Comparison of ENCODE assay signal across 8 mouse cellular contexts in genomic region chr11:59662249-59662788, GRCm38 (mm10). TPM values are rescaled to one million over a fixed set of nuclear protein-coding genes. Genes with fewer than 3 reads are reported as not detected.
DNase-seq lines count a peak whose midpoint lies in the region; ATAC-seq and TF ChIP-seq lines count a peak whose summit lies in the region.

No protein-coding gene starts in this region.

- H3K36me3 ChIP-seq in embryonic facial prominence, embryonic 13.5 days, result 0 out of 2 replicates have a peak, but pooled peaks cover 3% of the 10 kb centered on the region
- no peaks in the 10 kb centered on the region for H3K36me3 ChIP-seq in kidney, adult 2 months (ENCODE audit: control insufficient read depth, insufficient read depth, low read length)
- no peaks in the 10 kb centered on the region for H3K36me3 ChIP-seq in limb, embryonic 12.5 days
- H3K36me3 ChIP-seq in midbrain, embryonic 15.5 days (replicated peaks), result no peaks in the 10 kb centered on the region
- H3K36me3 ChIP-seq in spleen, adult 2 months (ENCODE audit: control insufficient read depth, insufficient read depth, low read length), result no peaks in the 10 kb centered on the region

- H3K4me1 ChIP-seq in embryonic facial prominence, embryonic 13.5 days, result peaks cover 37% of the 10 kb centered on the region
- H3K4me1 ChIP-seq in kidney, adult 2 months (ENCODE audit: control insufficient read depth, insufficient read depth, low read length), result peaks cover 20% of the 10 kb centered on the region; the same call in 1 of the 2 replicates
- peaks cover 36% of the 10 kb centered on the region for H3K4me1 ChIP-seq in limb, embryonic 12.5 days (replicated peaks)
- H3K4me1 ChIP-seq in midbrain, embryonic 15.5 days, result peaks cover 46% of the 10 kb centered on the region
- H3K4me1 ChIP-seq in spleen, adult 2 months (ENCODE audit: control insufficient read depth, insufficient read depth, insufficient read length), result peaks cover 11% of the 10 kb centered on the region; the same call in 1 of the 2 replicates

- peak overlapping the region; percentile 86 for H3K4me2 ChIP-seq in embryonic facial prominence, embryonic 13.5 days
- H3K4me2 ChIP-seq in limb, embryonic 12.5 days, result peak overlapping the region; percentile 89
- peak overlapping the region; percentile 81 for H3K4me2 ChIP-seq in midbrain, embryonic 15.5 days

- WGBS in embryonic facial prominence, embryonic 13.5 days, result 0% methylated on average over 44 of the region's 82 CpGs
- WGBS in kidney, adult 2 months, result 2% methylated on average over 80 of the region's 82 CpGs
- WGBS in limb, embryonic 12.5 days, result under 1% methylated on average over 77 of the region's 82 CpGs
- under 1% methylated on average over 77 of the region's 82 CpGs for WGBS in midbrain, embryonic 15.5 days
- WGBS in spleen, adult 2 months, result 3% methylated on average over 74 of the region's 82 CpGs

- H3K27ac ChIP-seq in embryonic facial prominence, embryonic 13.5 days, result peak overlapping the region; percentile 78
- peak overlapping the region; percentile 99 for H3K27ac ChIP-seq in kidney, adult 2 months (ENCODE audit: insufficient read depth, low read depth, low read length)
- peak overlapping the region; percentile 80 for H3K27ac ChIP-seq in limb, embryonic 12.5 days
- peak overlapping the region; percentile 92 for H3K27ac ChIP-seq in midbrain, embryonic 15.5 days
- peak overlapping the region; percentile 46 for H3K27ac ChIP-seq in spleen, adult 2 months (ENCODE audit: insufficient read depth, low read length)

- H3K9ac ChIP-seq in embryonic facial prominence, embryonic 13.5 days, result peak overlapping the region; percentile 90
- H3K9ac ChIP-seq in limb, embryonic 12.5 days (replicated peaks), result peak overlapping the region; percentile 83
- H3K9ac ChIP-seq in midbrain, embryonic 15.5 days, result peak overlapping the region; percentile 89

- TF ChIP-seq POLR2A in kidney, adult 2 months (IDR thresholded peaks at IDR 0.05; ENCODE audit: low read depth, low read length), result peak; percentile 65
- no peak for TF ChIP-seq POLR2A in spleen, adult 2 months (IDR thresholded peaks at IDR 0.05; ENCODE audit: low read depth, low read length)

- peak; percentile 97 for DNase-seq in 3134 (ENCODE audit: extremely low read depth, insufficient read length, low spot score)
- peak; percentile 98 to 99 for DNase-seq in adrenal gland, postnatal 36 days
- DNase-seq in heart, adult 18-20 months, result peak; percentile 95 to 98
- peak; percentile 99 for DNase-seq in kidney, adult 2 months
- peak; percentile 57 to 90 for DNase-seq in spleen, adult 2 months (ENCODE audit: low read depth in 1 of 2, low spot score in 2 of 2)

- H3K9me3 ChIP-seq in embryonic facial prominence, embryonic 13.5 days, result no peaks in the 10 kb centered on the region
- no peaks in the 10 kb centered on the region for H3K9me3 ChIP-seq in limb, embryonic 12.5 days
- no peaks in the 10 kb centered on the region for H3K9me3 ChIP-seq in midbrain, embryonic 15.5 days

- ATAC-seq in embryonic facial prominence, embryonic 13.5 days (ENCODE audit: insufficient number of reproducible peaks, insufficient read depth, low FRiP score, low TSS enrichment, low read depth), result peak; percentile 96
- ATAC-seq in limb, embryonic 12.5 days (ENCODE audit: insufficient number of reproducible peaks, insufficient read depth, low FRiP score, low TSS enrichment, low read depth), result peak; percentile 97
- peak; percentile 99 for ATAC-seq in midbrain, embryonic 15.5 days (replicated peaks)

- H3K4me3 ChIP-seq in embryonic facial prominence, embryonic 13.5 days, result peak overlapping the region; percentile 82
- peak overlapping the region; percentile 91 for H3K4me3 ChIP-seq in kidney, adult 2 months (ENCODE audit: insufficient read depth, low read depth, low read length)
- peak overlapping the region; percentile 67 for H3K4me3 ChIP-seq in limb, embryonic 12.5 days (replicated peaks)
- peak overlapping the region; percentile 68 for H3K4me3 ChIP-seq in midbrain, embryonic 15.5 days
- H3K4me3 ChIP-seq in spleen, adult 2 months (ENCODE audit: extremely low read depth, insufficient read depth, insufficient read length), result peak overlapping the region; percentile 89

- TF ChIP-seq CTCF in kidney, adult 2 months (conservative IDR thresholded peaks at IDR 0.05; ENCODE audit: insufficient read depth, insufficient read length, low read depth, low read length), result no peak
- TF ChIP-seq CTCF in spleen, adult 2 months (IDR thresholded peaks at IDR 0.05; ENCODE audit: extremely low read depth, insufficient read depth, insufficient read length, insufficient replicate concordance), result no peak

- no peaks in the 10 kb centered on the region for H3K27me3 ChIP-seq in embryonic facial prominence, embryonic 13.5 days
- no peaks in the 10 kb centered on the region for H3K27me3 ChIP-seq in kidney, adult 2 months (replicated peaks; ENCODE audit: control insufficient read depth, insufficient read depth, low read length)
- no peaks in the 10 kb centered on the region; the same call in 1 of the 2 replicates for H3K27me3 ChIP-seq in limb, embryonic 12.5 days
- H3K27me3 ChIP-seq in midbrain, embryonic 15.5 days (replicated peaks), result no peaks in the 10 kb centered on the region
- H3K27me3 ChIP-seq in spleen, adult 2 months (ENCODE audit: control insufficient read depth, insufficient read depth, low read length), result no peaks in the 10 kb centered on the region; the same call in 1 of the 2 replicates

RNA-seq across cellular contexts. Expression of gene Mprip, which starts 1.2 kb away (rescaled TPM):
- total RNA-seq in adrenal gland, postnatal 36 days (2021), result 100 to 1,000 TPM; 201 to 212 TPM
- 39.7 and 40.0 TPM in 2 replicates for polyA plus RNA-seq in embryonic facial prominence, embryonic 13.5 days (2015; fragmentation: Nextera tagmentation; extraction: Ambion mirVana)
- total RNA-seq in heart, adult 18-20 months (2021), result 100 to 1,000 TPM; 123 to 131 TPM
- 107 and 115 TPM in 2 replicates for polyA plus RNA-seq in kidney, adult 2 months (2012; rRNA removed)
- polyA plus RNA-seq in limb, embryonic 12.5 days (2016; fragmentation: Nextera tagmentation; extraction: Ambion mirVana), result 66.6 and 97.2 TPM in 2 replicates
- 77.5 and 85.4 TPM in 2 replicates for polyA plus RNA-seq in midbrain, embryonic 15.5 days (2015; fragmentation: Nextera tagmentation; extraction: Ambion mirVana)
- 41.7 and 55.4 TPM in 2 replicates for polyA plus RNA-seq in spleen, adult 2 months (2012; rRNA removed)

Comparison
In these comparisons a context has a peak if more than half of its experiments do, and no peak if none do; other contexts are left out.
1. Peak in every context shown above with its lines: DNase-seq, ATAC-seq, H3K4me3 ChIP-seq and H3K27ac ChIP-seq.
2. H3K27ac ChIP-seq: peak in every context shown above with its lines; median percentile 99 in kidney, adult 2 months; 92 in midbrain, embryonic 15.5 days; 80 in limb, embryonic 12.5 days; 78 in embryonic facial prominence, embryonic 13.5 days; 46 in spleen, adult 2 months.